Mouse (Mus musculus): ENCODE data around the gene Alox12e. TPM values are rescaled to one million over a fixed set of nuclear protein-coding genes. Genes with fewer than 3 reads are reported as not detected.

The Alox12e gene
- total RNA-seq (2023; ENCODE audit: inconsistent age): not detected in 4 replicates

GRCm38 (mm10) chr11:70322528-70322927 lies at the start of gene Alox12e:
TSS of gene Alox12e (minus strand) at chr11:70322628.

DNA sequence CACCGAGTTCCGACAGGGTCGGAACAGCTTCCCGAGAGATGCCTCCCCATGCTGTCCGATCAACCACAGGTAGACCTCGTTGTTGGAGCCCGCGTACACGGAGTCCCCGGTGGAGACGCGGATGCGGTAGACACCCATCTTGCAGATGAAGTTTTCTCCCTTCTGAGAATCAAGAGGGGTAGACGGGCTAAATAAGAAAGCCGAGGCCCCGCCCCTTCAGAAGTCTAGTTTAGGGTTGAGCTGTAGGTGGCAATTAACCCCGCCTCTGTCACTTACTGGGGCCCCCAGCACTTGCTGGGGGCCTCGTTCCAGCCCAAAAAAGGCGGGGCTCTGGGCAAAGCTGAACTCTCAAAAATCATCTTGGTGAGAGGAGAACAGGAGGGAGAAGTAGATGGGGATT lies 29.4 kb upstream of the Alox12e start, which contains the start of gene Alox15:
Alox15 (minus strand) TSS at position 164 of the 400 bp plus-strand sequence.

Other genes with a start within 250 kb of the Alox12e start
- gene Asgr2, start 230.0 kb downstream of the Alox12e start, total RNA-seq (2023; ENCODE audit: inconsistent age): not detected in 4 replicates
- not detected in 4 replicates for gene Mgl2, start 192.3 kb downstream of the Alox12e start, total RNA-seq (2023; ENCODE audit: inconsistent age)
- gene Clec10a, start 166.4 kb downstream of the Alox12e start, total RNA-seq (2023; ENCODE audit: inconsistent age): 0.57 TPM in 1 of 4 replicates, not detected in the others
- gene Slc16a11, start 109.9 kb downstream of the Alox12e start, total RNA-seq (2023; ENCODE audit: inconsistent age): not detected in 4 replicates
- gene Slc16a13, start 101.6 kb downstream of the Alox12e start, total RNA-seq (2023; ENCODE audit: inconsistent age): 1.8 to 2.3 TPM (median 2.1 TPM) in 4 replicates
- gene Bcl6b, start 92.8 kb downstream of the Alox12e start, total RNA-seq (2023; ENCODE audit: inconsistent age): 0.45 to 1.1 TPM (median 0.85 TPM) in 4 replicates
- 62.4 to 92.8 TPM (median 71.3 TPM) in 4 replicates for gene 0610010K14Rik, start 84.7 kb downstream of the Alox12e start, total RNA-seq (2023; ENCODE audit: inconsistent age)
- gene Gm21988, start 82.8 kb downstream of the Alox12e start, total RNA-seq (2023; ENCODE audit: inconsistent age): 4.4 to 9.6 TPM (median 7.2 TPM) in 4 replicates
- 73.2 to 81.6 TPM (median 73.8 TPM) in 4 replicates for gene Rnasek, start 82.8 kb downstream of the Alox12e start, total RNA-seq (2023; ENCODE audit: inconsistent age)
- 0.57 to 0.64 TPM in 2 of 4 replicates, not detected in the others for gene Alox12, start 67.3 kb downstream of the Alox12e start, total RNA-seq (2023; ENCODE audit: inconsistent age)
- 0.21 to 1.9 TPM (median 0.26 TPM) in 3 of 4 replicates, not detected in the other for gene Alox15, start 29.4 kb upstream of the Alox12e start, total RNA-seq (2023; ENCODE audit: inconsistent age)
- gene Pelp1, start 87.4 kb upstream of the Alox12e start, total RNA-seq (2023; ENCODE audit: inconsistent age): 26.4 to 29.9 TPM (median 28.0 TPM) in 4 replicates
- 93.3 to 103 TPM (median 98.7 TPM) in 4 replicates for gene Arrb2, start 110.0 kb upstream of the Alox12e start, total RNA-seq (2023; ENCODE audit: inconsistent age)
- gene Med11, start 129.3 kb upstream of the Alox12e start, total RNA-seq (2023; ENCODE audit: inconsistent age): 39.8 to 46.9 TPM (median 43.4 TPM) in 4 replicates
- 1.3 to 2.1 TPM (median 1.4 TPM) in 4 replicates for gene Zmynd15, start 136.8 kb upstream of the Alox12e start, total RNA-seq (2023; ENCODE audit: inconsistent age)
- 6.6 to 9.3 TPM (median 7.2 TPM) in 4 replicates for gene Cxcl16, start 137.4 kb upstream of the Alox12e start, total RNA-seq (2023; ENCODE audit: inconsistent age)
- not detected in 4 replicates for gene Tm4sf5, start 182.6 kb upstream of the Alox12e start, total RNA-seq (2023; ENCODE audit: inconsistent age)
- not detected in 4 replicates for gene Vmo1, start 192.0 kb upstream of the Alox12e start, total RNA-seq (2023; ENCODE audit: inconsistent age)
- gene Gltpd2, start 196.6 kb upstream of the Alox12e start, total RNA-seq (2023; ENCODE audit: inconsistent age): not detected in 4 replicates
- 124 to 141 TPM (median 128 TPM) in 4 replicates for gene Psmb6, start 202.7 kb upstream of the Alox12e start, total RNA-seq (2023; ENCODE audit: inconsistent age)
- gene Gm40193, start 210.3 kb upstream of the Alox12e start, total RNA-seq (2023; ENCODE audit: inconsistent age): not detected in 4 replicates
- gene Pld2, start 217.4 kb upstream of the Alox12e start, total RNA-seq (2023; ENCODE audit: inconsistent age): 3.3 to 6.4 TPM (median 4.5 TPM) in 4 replicates
- 79.8 to 99.2 TPM (median 86.0 TPM) in 4 replicates for gene Mink1, start 240.3 kb upstream of the Alox12e start, total RNA-seq (2023; ENCODE audit: inconsistent age)